Mouse (Mus musculus): ENCODE results near the gene Eln. TPM values are rescaled to one million over a fixed set of nuclear protein-coding genes. Genes with fewer than 3 reads are reported as not detected.

Gene Eln
- total and polyA plus RNA-seq, 2 experiments = 0.37 to 4.0 TPM

DNA sequence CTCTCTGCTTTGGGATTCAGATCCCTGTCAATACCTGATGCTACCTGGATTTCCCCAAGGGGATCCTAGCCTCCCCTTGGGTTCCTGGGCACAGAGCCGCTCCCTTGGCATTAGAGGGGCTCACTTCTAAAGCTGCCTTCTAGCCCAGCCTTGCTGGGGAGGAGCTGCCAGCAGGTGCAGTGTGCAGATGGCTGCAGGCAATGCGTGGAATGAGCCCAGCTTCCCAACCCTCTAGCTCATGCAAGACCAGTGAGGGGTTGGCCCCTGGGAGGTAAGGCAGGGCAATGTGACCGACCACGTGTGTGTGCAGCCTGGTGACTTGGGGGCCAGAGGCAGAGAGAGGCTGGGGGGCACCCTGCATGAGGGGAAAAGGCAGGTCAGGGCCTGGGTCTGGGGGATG lies 90.4 kb downstream of the Eln start:
- no peak for TF ChIP-seq CTCF (IDR thresholded peaks at IDR 0.05; ENCODE audit: low read depth, low read length)
- no peak for TF ChIP-seq POLR2A (IDR thresholded peaks at IDR 0.05; ENCODE audit: extremely low read depth, insufficient read depth, low read length)
- Histone ChIP-seq H3K4me1 (ENCODE audit: control insufficient read depth, insufficient read depth, low read length) (no peaks in the 10 kb centered on the region), H3K27ac (replicated peaks; ENCODE audit: insufficient read depth, low read depth, low read length) (no peak overlapping the region), H3K79me2 (ENCODE audit: control insufficient read depth, insufficient read depth, low read length) (no peaks in the 10 kb centered on the region), H3K27me3 (ENCODE audit: control insufficient read depth, insufficient read depth, low read length) (no peaks in the 10 kb centered on the region), H3K9ac (ENCODE audit: low read depth, low read length) (no peak overlapping the region), H3K4me3 (ENCODE audit: insufficient read depth, low read depth, low read length) (no peak overlapping the region), H3K36me3 (ENCODE audit: control insufficient read depth, insufficient read depth, low read length) (no peaks in the 10 kb centered on the region)
- 94% methylated on average over 4 of the region's 4 CpGs for WGBS
- DNase-seq (ENCODE audit: extremely low read depth, low read depth, low spot score) = no peak

Other genes with a start within 250 kb of the Eln start
- gene Clip2, start 194.9 kb downstream of the Eln start, total RNA-seq (2014; rRNA removed) = 0.92 and 2.8 TPM in 2 replicates
- gene Clip2, start 194.9 kb downstream of the Eln start, polyA plus RNA-seq (2012; rRNA removed) = 1.6 and 1.7 TPM in 2 replicates
- gene Syna, start 187.2 kb downstream of the Eln start, total RNA-seq (2014; rRNA removed) = not detected in 2 replicates
- not detected in 2 replicates for gene Syna, start 187.2 kb downstream of the Eln start, polyA plus RNA-seq (2012; rRNA removed)
- 15.3 and 25.1 TPM in 2 replicates for gene Rfc2, start 166.0 kb downstream of the Eln start, total RNA-seq (2014; rRNA removed)
- gene Rfc2, start 166.0 kb downstream of the Eln start, polyA plus RNA-seq (2012; rRNA removed) = 22.6 and 24.4 TPM in 2 replicates
- 0.60 and 1.0 TPM in 2 replicates for gene Lat2, start 132.3 kb downstream of the Eln start, total RNA-seq (2014; rRNA removed)
- 0.51 and 1.4 TPM in 2 replicates for gene Lat2, start 132.3 kb downstream of the Eln start, polyA plus RNA-seq (2012; rRNA removed)
- gene Eif4h, start 107.8 kb downstream of the Eln start, total RNA-seq (2014; rRNA removed) = 139 and 146 TPM in 2 replicates
- gene Eif4h, start 107.8 kb downstream of the Eln start, polyA plus RNA-seq (2012; rRNA removed) = 127 and 134 TPM in 2 replicates
- 0.83 and 1.1 TPM in 2 replicates for gene Limk1, start 58.7 kb downstream of the Eln start, total RNA-seq (2014; rRNA removed)
- 2.1 and 2.7 TPM in 2 replicates for gene Limk1, start 58.7 kb downstream of the Eln start, polyA plus RNA-seq (2012; rRNA removed)
- not detected in 2 replicates for gene Tmem270, start 159.4 kb upstream of the Eln start, total RNA-seq (2014; rRNA removed)
- not detected in 2 replicates for gene Tmem270, start 159.4 kb upstream of the Eln start, polyA plus RNA-seq (2012; rRNA removed)
- gene Cldn13, start 168.2 kb upstream of the Eln start, total RNA-seq (2014; rRNA removed) = not detected in 2 replicates
- not detected in 2 replicates for gene Cldn13, start 168.2 kb upstream of the Eln start, polyA plus RNA-seq (2012; rRNA removed)
- gene Mettl27, start 185.0 kb upstream of the Eln start, total RNA-seq (2014; rRNA removed) = 13.5 and 19.1 TPM in 2 replicates
- 17.9 and 30.0 TPM in 2 replicates for gene Mettl27, start 185.0 kb upstream of the Eln start, polyA plus RNA-seq (2012; rRNA removed)
- 0.09 and 0.13 TPM in 2 replicates for gene Cldn4, start 199.6 kb upstream of the Eln start, total RNA-seq (2014; rRNA removed)
- 0.09 and 0.36 TPM in 2 replicates for gene Cldn4, start 199.6 kb upstream of the Eln start, polyA plus RNA-seq (2012; rRNA removed)
- 49.9 and 86.6 TPM in 2 replicates for gene Cldn3, start 238.9 kb upstream of the Eln start, total RNA-seq (2014; rRNA removed)
- 290 and 291 TPM in 2 replicates for gene Cldn3, start 238.9 kb upstream of the Eln start, polyA plus RNA-seq (2012; rRNA removed)

Data from liver, adult 2 months (tissue).